Mouse (Mus musculus) liver, postnatal 0 days (tissue): ENCODE measurements around the gene Smyd1.

Experiments used
- CTCF ChIP-seq: sonication (generic); IDR thresholded peaks from 2 replicates; pipeline ENCODE4 v1.5.1; 2016; ENCODE audit warnings: antibody characterized with exemption, low read depth
- EP300 ChIP-seq: IDR thresholded peaks from 2 replicates; pipeline ENCODE4 v1.6.1; 2016; ENCODE audit warnings: antibody characterized with exemption, low read depth, mild to moderate bottlenecking

GRCm38 (mm10) chr6:71243258-71243657 is 78.8 kb downstream of the Smyd1 start:
- TF ChIP-seq CTCF (0 out of 2 replicates have a peak, but pooled peaks have one; percentile 17), EP300 (no peak)
